Mouse (Mus musculus) stomach, embryonic 15.5 days (tissue): ENCODE measurements around the gene Ablim1. TPM values are rescaled to one million over a fixed set of nuclear protein-coding genes. Genes with fewer than 3 reads are reported as not detected.

Source experiments
- ATAC-seq: fragments of 200-750 bp; cut with Nextera tagmentation; 2 replicates; pipeline ENCODE4 v1.8.0; 2017; ENCODE audit warnings: low read depth, moderate number of reproducible peaks, moderate TSS enrichment; ENCODE audit not compliant: insufficient read depth, low FRiP score
- H3K27ac ChIP-seq: fragments of 300-500 bp; sonication (generic); 2 replicates; pipeline ENCODE4 v1.5.1; 2015; ENCODE audit warnings: mild to moderate bottlenecking, inconsistent platforms
- H3K27me3 ChIP-seq: fragments of 300-500 bp; sonication (generic); replicated peaks from 2 replicates; pipeline ENCODE4 v1.6.1; 2015; ENCODE audit warnings: inconsistent platforms
- H3K36me3 ChIP-seq: fragments of 300-500 bp; sonication (generic); 2 replicates; pipeline ENCODE4 v1.6.1; 2015; ENCODE audit warnings: inconsistent platforms
- H3K4me1 ChIP-seq: fragments of 300-500 bp; sonication (generic); 2 replicates; pipeline ENCODE4 v1.6.1; 2015; ENCODE audit warnings: inconsistent platforms
- H3K4me2 ChIP-seq: fragments of 300-500 bp; sonication (generic); 2 replicates; pipeline ENCODE4 v1.6.1; 2015; ENCODE audit warnings: mild to moderate bottlenecking, inconsistent platforms
- H3K4me3 ChIP-seq: fragments of 300-500 bp; sonication (generic); replicated peaks from 2 replicates; pipeline ENCODE4 v1.5.1; 2015; ENCODE audit warnings: inconsistent platforms
- H3K9ac ChIP-seq: fragments of 300-500 bp; sonication (generic); 2 replicates; pipeline ENCODE4 v1.6.1; 2015; ENCODE audit warnings: inconsistent platforms
- H3K9me3 ChIP-seq: fragments of 300-500 bp; sonication (generic); 2 replicates; pipeline ENCODE4 v1.6.1; 2016; ENCODE audit warnings: inconsistent platforms
- WGBS: fragments of 180-500 bp; shearing (Covaris S2); methylation state at CpG from one replicate; pipeline ENCODE4 v1.1.7; 2015; 5-methylcytosine and 5-hydroxymethylcytosine counted together
- polyA plus RNA-seq: library from polyadenylated mRNA; unstranded; fragments of >200 nt; fragmentation: Nextera tagmentation; extraction: Ambion mirVana; gene quantifications from 2 replicates; pipeline ENCODE4 v1.2.1, GENCODE M21; 2015

Ablim1 gene
- polyA plus RNA-seq, 1 experiment from 2014 or later = 41.2 TPM

DNA sequence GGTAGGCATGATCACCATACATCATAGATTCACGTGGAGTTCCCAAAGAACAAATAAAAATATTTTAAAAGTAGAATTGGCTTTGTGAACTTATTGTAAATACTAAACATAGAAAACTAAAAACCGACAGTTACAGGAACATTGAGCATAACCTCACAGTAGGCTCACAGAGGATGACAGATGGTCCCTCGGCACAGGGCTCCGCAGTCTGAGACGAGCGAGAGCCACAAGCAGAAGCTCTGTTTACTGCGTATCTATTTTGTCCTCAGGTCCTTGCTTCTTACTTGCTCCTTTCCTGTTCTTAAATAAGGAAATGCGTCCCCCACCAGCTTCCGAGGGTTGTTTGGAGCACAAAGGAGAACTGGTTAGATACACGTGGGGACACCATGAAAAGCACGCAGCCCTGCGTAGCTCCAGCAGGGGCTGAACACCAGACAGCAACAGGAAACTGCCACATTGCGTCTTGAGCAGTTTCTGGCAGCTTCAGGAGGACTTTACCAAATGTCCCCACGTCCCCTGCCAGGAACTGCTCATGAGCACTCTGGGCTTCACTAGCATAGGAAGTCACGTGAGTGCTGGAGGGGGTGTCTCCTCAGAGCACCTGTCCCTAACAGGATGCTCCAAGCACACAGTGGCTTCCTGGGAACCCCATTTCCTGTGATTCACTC, 103.1 kb downstream of the Ablim1 start:
- WGBS = 71% methylated on average over 15 of the region's 15 CpGs
- H3K9me3 ChIP-seq = no peaks in the 10 kb centered on the region
- no peak overlapping the region for H3K4me2 ChIP-seq
- no peak overlapping the region for H3K4me3 ChIP-seq
- H3K27ac ChIP-seq = peak overlapping the region; percentile 13; the same call in 1 of the 2 replicates
- no peaks in the 10 kb centered on the region for H3K36me3 ChIP-seq
- H3K4me1 ChIP-seq = no peaks in the 10 kb centered on the region
- no peak for ATAC-seq
- no peak overlapping the region for H3K9ac ChIP-seq
- no peaks in the 10 kb centered on the region for H3K27me3 ChIP-seq

DNA sequence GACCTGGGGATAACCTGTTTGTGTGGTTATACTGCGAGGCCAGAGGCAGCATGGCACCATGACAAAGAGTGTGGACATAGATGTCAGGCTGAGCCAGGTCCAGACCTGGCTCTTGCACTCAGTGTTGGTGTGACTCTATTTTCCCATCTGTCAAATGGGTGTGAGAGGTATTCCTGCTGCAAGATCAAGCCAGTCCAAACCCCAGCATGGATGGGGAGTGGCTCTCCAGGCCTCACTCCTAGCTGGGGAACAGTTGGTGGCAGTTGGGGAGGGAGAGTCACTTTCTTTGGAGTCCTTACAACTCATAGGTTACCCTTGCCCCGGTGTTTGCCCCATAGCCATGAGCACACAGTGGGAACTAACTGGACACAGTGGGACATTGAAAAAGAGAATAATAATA, 103.8 kb downstream of the Ablim1 start:
- no peaks in the 10 kb centered on the region for H3K9me3 ChIP-seq
- H3K36me3 ChIP-seq = no peaks in the 10 kb centered on the region
- H3K9ac ChIP-seq = no peak overlapping the region
- H3K27ac ChIP-seq = no peak overlapping the region
- H3K4me2 ChIP-seq = no peak overlapping the region
- no peaks in the 10 kb centered on the region for H3K27me3 ChIP-seq
- ATAC-seq = no peak
- H3K4me3 ChIP-seq = no peak overlapping the region
- WGBS = 90% methylated on average over 2 of the region's 2 CpGs
- H3K4me1 ChIP-seq = no peaks in the 10 kb centered on the region

DNA sequence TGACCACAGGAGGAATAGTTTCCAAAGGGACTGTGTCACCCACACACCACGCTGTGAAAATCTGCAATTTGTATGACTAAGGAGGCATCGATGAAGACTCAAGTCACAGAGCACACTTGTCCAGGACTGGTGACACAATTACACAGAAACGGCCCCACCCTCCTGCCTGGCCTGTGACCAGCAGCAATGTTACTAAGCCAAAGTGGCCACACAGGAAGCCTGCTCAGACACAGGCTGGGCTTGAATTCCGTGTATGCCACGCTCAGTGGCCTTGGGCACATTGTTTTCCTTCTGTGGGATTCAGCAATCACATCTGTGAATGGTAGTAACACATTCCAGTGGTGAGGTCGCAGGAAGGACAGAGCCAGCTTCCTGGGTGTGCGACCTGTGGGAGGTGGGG, 110.6 kb downstream of the Ablim1 start:
- H3K36me3 ChIP-seq = no peaks in the 10 kb centered on the region
- no peak overlapping the region for H3K4me3 ChIP-seq
- H3K9ac ChIP-seq = no peak overlapping the region
- H3K27me3 ChIP-seq = no peaks in the 10 kb centered on the region
- H3K9me3 ChIP-seq = no peaks in the 10 kb centered on the region
- H3K4me2 ChIP-seq = no peak overlapping the region
- H3K27ac ChIP-seq = no peak overlapping the region
- peaks cover 15% of the 10 kb centered on the region for H3K4me1 ChIP-seq
- no peak for ATAC-seq
- WGBS = 58% methylated on average over 7 of the region's 7 CpGs

DNA sequence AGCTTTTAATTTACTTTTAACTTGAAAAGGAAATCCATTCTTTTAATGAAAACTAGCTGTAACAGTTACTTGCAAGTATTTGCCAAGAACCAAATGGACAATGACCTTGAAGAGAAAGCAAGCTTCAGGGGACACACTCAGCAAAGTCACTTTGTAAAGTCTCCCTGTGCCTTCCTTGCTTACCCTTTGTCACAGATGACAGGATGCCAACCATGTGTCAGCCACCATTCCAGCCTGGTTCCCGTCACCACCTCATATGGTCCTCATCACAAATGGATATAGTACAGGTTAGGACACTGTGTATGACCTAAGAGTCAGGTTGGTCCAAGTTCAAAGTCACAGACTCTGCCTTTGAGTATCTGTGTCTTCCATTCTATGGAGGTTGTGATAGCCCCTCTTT, 112.2 kb downstream of the Ablim1 start:
- WGBS = 89% methylated on average over 1 of the region's 1 CpGs
- Histone ChIP-seq H3K9me3 (no peaks in the 10 kb centered on the region), H3K4me1 (peaks cover 30% of the 10 kb centered on the region), H3K27ac (no peak overlapping the region), H3K9ac (no peak overlapping the region), H3K4me2 (no peak overlapping the region), H3K36me3 (no peaks in the 10 kb centered on the region), H3K4me3 (no peak overlapping the region), H3K27me3 (no peaks in the 10 kb centered on the region)
- no peak for ATAC-seq

DNA sequence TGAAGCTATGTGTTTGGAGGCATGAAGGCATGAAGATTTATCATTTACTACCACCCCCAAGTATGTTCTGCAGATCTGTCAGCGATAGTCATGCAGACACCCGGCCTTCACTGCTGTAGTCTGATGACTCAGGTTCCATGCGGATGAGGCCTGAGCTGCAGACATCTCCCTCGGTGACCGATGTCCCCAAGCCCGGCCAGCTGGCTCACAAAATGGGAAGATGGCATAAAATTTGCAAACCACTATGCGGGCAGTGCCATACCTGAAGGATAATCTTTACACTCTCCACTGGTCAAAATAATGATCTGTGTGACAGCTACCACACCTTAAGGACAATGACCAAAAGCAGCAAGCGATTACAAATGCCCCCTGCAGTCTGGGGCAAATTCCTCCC, 113.6 kb downstream of the Ablim1 start:
- H3K27me3 ChIP-seq = no peaks in the 10 kb centered on the region
- WGBS = 80% methylated on average over 8 of the region's 8 CpGs
- no peak overlapping the region for H3K4me3 ChIP-seq
- no peak overlapping the region for H3K27ac ChIP-seq
- no peaks in the 10 kb centered on the region for H3K36me3 ChIP-seq
- no peak for ATAC-seq
- peaks cover 40% of the 10 kb centered on the region for H3K4me1 ChIP-seq
- no peak overlapping the region for H3K9ac ChIP-seq
- H3K4me2 ChIP-seq = no peak overlapping the region
- H3K9me3 ChIP-seq = no peaks in the 10 kb centered on the region

DNA sequence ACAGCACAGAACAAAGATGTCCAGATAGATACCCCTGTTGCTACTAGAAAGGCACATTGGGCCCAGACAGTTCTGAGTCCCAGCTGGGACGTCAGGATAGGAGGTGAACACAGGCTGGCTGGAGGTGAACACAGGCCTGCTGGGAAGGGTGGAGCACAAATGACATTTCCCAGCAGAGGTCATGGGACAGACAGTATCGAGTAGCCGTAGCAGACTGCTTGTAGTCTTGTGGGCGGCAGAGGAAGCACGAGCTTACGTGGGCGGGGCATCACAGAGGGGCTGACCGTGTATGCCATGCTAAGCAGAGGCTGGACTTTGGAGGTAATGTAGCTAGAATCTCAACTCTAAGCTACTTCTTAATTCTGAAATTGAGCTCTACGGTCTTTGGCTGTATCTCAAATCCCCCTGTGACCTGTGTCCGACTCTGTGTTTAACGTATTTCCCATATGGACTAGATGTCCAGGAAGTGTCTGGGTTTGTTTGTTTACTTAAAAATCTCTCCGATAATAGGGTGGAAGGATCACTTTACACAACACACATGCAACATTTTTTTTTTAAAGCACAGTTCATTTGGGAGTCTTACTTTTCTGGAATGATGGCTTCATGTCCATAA, 114.1 kb downstream of the Ablim1 start:
- Histone ChIP-seq H3K36me3 (no peaks in the 10 kb centered on the region), H3K9me3 (no peaks in the 10 kb centered on the region), H3K4me1 (peaks cover 40% of the 10 kb centered on the region), H3K27me3 (no peaks in the 10 kb centered on the region), H3K4me2 (no peak overlapping the region), H3K27ac (no peak overlapping the region), H3K4me3 (no peak overlapping the region), H3K9ac (no peak overlapping the region)
- WGBS = 48% methylated on average over 12 of the region's 12 CpGs
- ATAC-seq = no peak

DNA sequence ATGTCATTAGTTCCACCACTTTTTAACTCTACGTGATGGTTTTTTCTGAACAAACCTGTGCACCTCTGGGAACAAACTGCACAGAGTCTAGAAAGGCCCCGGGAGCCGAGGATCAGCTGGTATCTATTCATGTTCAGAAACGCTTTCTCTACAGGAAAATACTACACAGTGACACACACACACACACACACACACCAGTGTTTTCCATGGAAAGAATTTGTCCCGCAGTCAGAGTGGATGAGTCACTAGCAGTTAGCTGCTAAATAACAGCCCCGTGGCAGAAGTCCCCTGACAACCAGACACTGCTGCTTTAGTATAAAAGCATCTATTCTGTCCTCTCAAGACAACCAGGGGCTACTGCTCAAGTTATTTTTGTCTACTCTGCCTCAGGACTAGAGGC, 115.4 kb downstream of the Ablim1 start:
- WGBS = 44% methylated on average over 6 of the region's 6 CpGs
- Histone ChIP-seq H3K27me3 (no peaks in the 10 kb centered on the region), H3K4me1 (peaks cover 40% of the 10 kb centered on the region), H3K27ac (no peak overlapping the region), H3K9ac (no peak overlapping the region), H3K4me3 (no peak overlapping the region), H3K36me3 (no peaks in the 10 kb centered on the region), H3K9me3 (no peaks in the 10 kb centered on the region), H3K4me2 (no peak overlapping the region)
- ATAC-seq = no peak

DNA sequence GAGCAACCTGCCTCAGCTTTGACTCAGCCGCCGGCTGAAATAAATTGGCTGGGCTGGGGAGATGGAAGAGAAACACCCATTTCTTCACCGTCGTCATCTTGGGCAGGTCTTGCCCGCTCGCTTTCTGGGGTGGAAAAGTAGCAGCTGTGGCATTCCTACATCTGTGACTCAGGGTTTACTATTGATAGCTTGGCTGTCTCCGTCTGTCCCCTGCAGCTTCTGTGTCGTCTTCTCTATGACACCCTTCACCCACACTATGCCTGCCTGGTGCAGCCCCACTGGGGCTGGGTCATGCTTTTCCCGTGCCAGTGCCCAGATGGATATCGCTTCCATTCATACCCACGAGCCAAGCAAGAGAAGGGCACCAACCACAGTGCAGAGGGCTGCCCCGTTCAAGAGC, 116.2 kb downstream of the Ablim1 start:
- peak overlapping the region; percentile 85; the same call in 1 of the 2 replicates for H3K4me2 ChIP-seq
- H3K4me3 ChIP-seq = no peak overlapping the region
- H3K4me1 ChIP-seq = peaks cover 40% of the 10 kb centered on the region
- 61% methylated on average over 12 of the region's 12 CpGs for WGBS
- H3K36me3 ChIP-seq = no peaks in the 10 kb centered on the region
- ATAC-seq = no peak
- no peak overlapping the region for H3K9ac ChIP-seq
- no peaks in the 10 kb centered on the region for H3K9me3 ChIP-seq
- peak overlapping the region; percentile 68; the same call in 1 of the 2 replicates for H3K27ac ChIP-seq
- no peaks in the 10 kb centered on the region for H3K27me3 ChIP-seq

DNA sequence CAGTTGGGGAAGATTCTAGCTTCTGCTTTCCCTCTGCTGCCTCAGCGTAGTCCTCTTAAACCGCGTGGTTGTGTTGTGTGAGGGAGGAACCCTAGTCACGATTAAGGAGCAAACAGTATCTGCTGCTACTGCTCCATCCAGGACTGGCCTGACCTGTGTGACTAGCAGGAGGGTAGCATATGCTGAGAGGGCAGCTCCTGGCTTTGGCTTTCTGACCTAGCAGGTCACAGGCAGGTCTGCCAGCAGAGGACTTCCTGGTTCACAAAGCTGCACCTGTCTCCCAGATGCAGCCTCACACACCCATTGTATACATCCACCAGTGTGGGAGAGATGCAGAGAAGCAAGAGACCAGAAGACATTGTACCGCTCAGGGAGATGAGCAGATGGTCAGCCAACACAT, 116.7 kb downstream of the Ablim1 start:
- WGBS = 26% methylated on average over 5 of the region's 5 CpGs

DNA sequence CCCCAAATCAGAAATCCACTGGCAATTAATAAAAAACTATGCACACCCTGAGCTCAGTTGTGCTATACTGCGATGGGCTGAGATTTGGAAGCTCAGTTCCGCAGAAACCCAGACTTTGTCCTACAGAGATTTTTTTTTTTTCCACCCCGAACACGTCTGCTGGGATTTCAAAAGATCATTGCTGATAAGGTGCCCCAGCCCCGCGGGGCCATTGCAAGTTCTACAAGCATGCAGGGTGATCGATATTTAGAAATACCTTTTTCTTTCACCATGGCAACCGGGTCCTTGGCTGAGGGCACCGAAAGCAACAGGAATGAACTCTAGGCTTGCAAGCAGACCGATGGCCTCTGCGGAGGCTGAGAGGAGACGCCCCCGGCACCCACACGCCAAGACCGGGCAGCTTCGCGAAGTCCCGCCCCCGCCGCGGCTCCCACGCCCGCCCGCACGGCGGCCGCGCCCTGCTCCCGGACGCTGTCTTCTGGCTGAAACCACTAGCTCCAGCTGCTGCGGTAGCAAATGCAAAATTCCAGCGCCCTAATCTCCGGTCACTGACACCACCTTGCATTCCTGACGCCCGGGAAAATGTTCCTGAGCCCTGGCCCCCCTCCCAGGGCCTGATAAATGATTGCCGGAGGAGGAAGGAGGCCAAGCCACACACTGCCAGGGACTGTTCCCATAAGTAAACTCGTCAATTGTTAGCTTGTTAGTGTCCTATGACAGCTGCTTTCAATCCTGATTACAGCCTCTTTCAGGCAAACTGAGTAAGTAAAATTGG, 117.5 kb downstream of the Ablim1 start:
- Histone ChIP-seq H3K9ac (no peak overlapping the region), H3K36me3 (no peaks in the 10 kb centered on the region), H3K9me3 (no peaks in the 10 kb centered on the region), H3K4me3 (peak overlapping the region; percentile 48), H3K4me1 (peaks cover 40% of the 10 kb centered on the region), H3K4me2 (peak overlapping the region; percentile 85), H3K27me3 (no peaks in the 10 kb centered on the region), H3K27ac (peak overlapping the region; percentile 68)
- ATAC-seq = peak; percentile 78; the same call in 1 of the 2 replicates
- WGBS = 1% methylated on average over 37 of the region's 37 CpGs

More for the DNA sequence above, 116.7 kb downstream of the Ablim1 start:
- peak; percentile 32; the same call in 1 of the 2 replicates for ATAC-seq
- peak overlapping the region; percentile 68 for H3K27ac ChIP-seq
- no peaks in the 10 kb centered on the region for H3K9me3 ChIP-seq
- peak overlapping the region; percentile 85 for H3K4me2 ChIP-seq
- H3K4me1 ChIP-seq = peaks cover 40% of the 10 kb centered on the region
- H3K36me3 ChIP-seq = no peaks in the 10 kb centered on the region
- H3K9ac ChIP-seq = no peak overlapping the region
- H3K4me3 ChIP-seq = peak overlapping the region; percentile 48; the same call in 1 of the 2 replicates
- no peaks in the 10 kb centered on the region for H3K27me3 ChIP-seq

DNA sequence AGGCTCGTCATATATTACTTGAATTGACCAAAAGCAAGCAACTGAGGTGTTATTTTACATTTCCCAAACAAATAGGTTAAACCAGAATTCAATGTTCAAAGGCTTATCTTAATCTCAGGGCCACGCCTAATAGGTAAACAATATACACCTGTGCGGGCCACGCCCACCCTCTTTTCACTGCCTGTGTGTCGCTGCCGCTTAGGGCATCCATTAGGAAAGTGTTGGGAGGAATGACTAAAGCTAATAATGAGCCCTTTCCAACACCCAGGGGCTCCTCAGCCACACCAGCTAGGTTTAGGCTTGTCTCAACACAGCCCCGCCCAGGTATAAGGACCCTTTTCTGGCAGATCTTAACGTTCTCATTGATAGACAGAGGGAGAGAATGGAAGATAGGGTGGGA, 118.1 kb downstream of the Ablim1 start:
- H3K4me1 ChIP-seq = peaks cover 40% of the 10 kb centered on the region
- no peaks in the 10 kb centered on the region for H3K36me3 ChIP-seq
- H3K4me3 ChIP-seq = peak overlapping the region; percentile 48
- 29% methylated on average over 8 of the region's 8 CpGs for WGBS
- H3K27ac ChIP-seq = peak overlapping the region; percentile 68
- H3K4me2 ChIP-seq = peak overlapping the region; percentile 85
- H3K9me3 ChIP-seq = no peaks in the 10 kb centered on the region
- no peaks in the 10 kb centered on the region for H3K27me3 ChIP-seq
- no peak for ATAC-seq
- no peak overlapping the region for H3K9ac ChIP-seq
